Comparison of ENCODE assay signal across 8 mouse cellular contexts in the genomic region with DNA sequence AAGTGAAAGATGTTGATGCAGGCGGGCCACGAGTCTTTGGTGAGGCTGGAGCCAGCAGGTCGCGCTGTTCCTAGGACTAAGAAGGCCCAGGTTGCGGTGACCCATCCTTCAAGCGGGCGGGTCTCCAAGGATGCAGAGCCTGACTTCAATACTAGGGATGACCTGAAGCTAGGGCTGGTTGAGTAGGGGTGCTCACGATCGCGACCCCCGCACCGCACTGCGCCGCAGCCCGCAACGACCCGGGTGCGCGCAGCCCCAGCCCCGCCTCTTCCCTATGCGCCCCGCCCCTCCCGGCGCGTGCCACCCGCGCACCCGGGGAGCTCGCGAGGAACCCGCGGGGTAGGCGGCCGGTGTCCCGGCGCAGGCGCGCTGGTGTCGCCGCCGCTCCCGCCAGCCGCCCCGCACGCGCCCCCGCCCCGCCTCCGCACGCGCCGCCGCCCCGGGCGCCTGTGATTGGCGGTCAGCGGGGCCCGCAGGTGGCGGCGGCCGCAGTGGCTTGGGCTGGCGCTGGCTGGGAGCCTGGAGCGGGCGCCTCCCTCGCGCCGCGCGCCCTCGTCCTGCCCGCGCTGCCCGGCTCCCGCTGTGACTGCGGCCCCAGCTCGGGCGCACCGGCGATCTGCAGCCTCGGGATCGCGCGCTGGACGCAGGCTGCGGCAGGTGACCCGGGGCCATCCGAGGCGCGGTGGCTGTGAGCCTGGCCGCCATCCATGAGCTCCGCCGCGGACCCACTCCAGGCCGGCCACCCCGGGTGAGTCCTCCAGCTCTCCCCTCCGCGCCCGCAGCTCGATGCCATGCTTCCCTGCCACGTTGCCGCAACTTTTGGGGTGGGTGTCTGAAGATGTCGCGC. TPM values are rescaled to one million over a fixed set of nuclear protein-coding genes. Genes with fewer than 3 reads are reported as not detected.
DNase-seq lines count a peak whose midpoint lies in the region; ATAC-seq lines count a peak whose summit lies in the region.

No protein-coding gene starts in this region.

- peak overlapping the region; percentile 53 for H3K4me3 ChIP-seq in forebrain, embryonic 15.5 days
- H3K4me3 ChIP-seq in liver, embryonic 13.5 days (replicated peaks) = peak overlapping the region; percentile 49
- H3K4me3 ChIP-seq in neural tube, embryonic 15.5 days (replicated peaks) = peak overlapping the region; percentile 75

- intact Hi-C loops in heart, postnatal 14 days (cut with DNase I) = loop anchor here (2.0 kb wide), 1 partner anchor 73 kb away; no protein-coding TSS in a partner anchor

- H3K4me1 ChIP-seq in forebrain, embryonic 15.5 days = peaks cover 17% of the 10 kb centered on the region
- no peaks in the 10 kb centered on the region for H3K4me1 ChIP-seq in liver, embryonic 13.5 days (replicated peaks)
- H3K4me1 ChIP-seq in neural tube, embryonic 15.5 days = peaks cover 23% of the 10 kb centered on the region

- peak; percentile 89 for ATAC-seq in forebrain, embryonic 15.5 days (replicated peaks)
- 0 out of 2 replicates have a peak, but pooled peaks have one; percentile 29 for ATAC-seq in liver, embryonic 13.5 days (ENCODE audit: low read depth)
- peak; percentile 91 for ATAC-seq in neural tube, embryonic 15.5 days (ENCODE audit: low FRiP score)

- under 1% methylated on average over 89 of the region's 103 CpGs for WGBS in forebrain, embryonic 15.5 days
- WGBS in liver, embryonic 13.5 days (ENCODE audit: insufficient replicate concordance) = 2% methylated on average over 67 of the region's 103 CpGs
- under 1% methylated on average over 78 of the region's 103 CpGs for WGBS in neural tube, embryonic 15.5 days

- no peaks in the 10 kb centered on the region for H3K9me3 ChIP-seq in forebrain, embryonic 15.5 days
- no peaks in the 10 kb centered on the region for H3K9me3 ChIP-seq in liver, embryonic 13.5 days (replicated peaks)
- H3K9me3 ChIP-seq in neural tube, embryonic 15.5 days (replicated peaks) = no peaks in the 10 kb centered on the region

- no peak overlapping the region for H3K27ac ChIP-seq in forebrain, embryonic 15.5 days (replicated peaks)
- no peak overlapping the region for H3K27ac ChIP-seq in liver, embryonic 13.5 days
- peak overlapping the region; percentile 79 for H3K27ac ChIP-seq in neural tube, embryonic 15.5 days (replicated peaks)

- no peaks in the 10 kb centered on the region for H3K36me3 ChIP-seq in forebrain, embryonic 15.5 days
- H3K36me3 ChIP-seq in liver, embryonic 13.5 days = no peaks in the 10 kb centered on the region
- no peaks in the 10 kb centered on the region for H3K36me3 ChIP-seq in neural tube, embryonic 15.5 days

- DNase-seq in urinary bladder, adult 18-20 months (ENCODE audit: low spot score in 2 of 2) = peak; percentile 19 to 34
- DNase-seq in urinary bladder, postnatal 4 days (ENCODE audit: low spot score in 2 of 2) = no peak
- peak; percentile 56 to 74 for DNase-seq in heart, postnatal 14 days
- peak; percentile 39 to 58 for DNase-seq in kidney, postnatal 4 days
- no peak for DNase-seq in liver, embryonic 13.5 days
- no peak for DNase-seq in spleen, postnatal 14 days (ENCODE audit: low spot score in 2 of 2)

- peaks cover 52% of the 10 kb centered on the region for H3K27me3 ChIP-seq in forebrain, embryonic 15.5 days
- H3K27me3 ChIP-seq in liver, embryonic 13.5 days = peaks cover 66% of the 10 kb centered on the region
- H3K27me3 ChIP-seq in neural tube, embryonic 15.5 days (replicated peaks) = peaks cover 42% of the 10 kb centered on the region

- H3K4me2 ChIP-seq in forebrain, embryonic 15.5 days (replicated peaks) = peak overlapping the region; percentile 93
- H3K4me2 ChIP-seq in liver, embryonic 13.5 days = peak overlapping the region; percentile 62
- peak overlapping the region; percentile 94 for H3K4me2 ChIP-seq in neural tube, embryonic 15.5 days

- H3K9ac ChIP-seq in forebrain, embryonic 15.5 days (replicated peaks) = peak overlapping the region; percentile 51
- no peak overlapping the region for H3K9ac ChIP-seq in liver, embryonic 13.5 days
- peak overlapping the region; percentile 67 for H3K9ac ChIP-seq in neural tube, embryonic 15.5 days (replicated peaks)

RNA-seq across cellular contexts. Expression of gene Myrip, which starts 2.4 kb away (rescaled TPM):
- 1.5 and 2.3 TPM in 2 replicates for polyA plus RNA-seq in forebrain, embryonic 15.5 days (2015; fragmentation: Nextera tagmentation; extraction: Ambion mirVana)
- 1 to 10 TPM; 4.3 to 4.7 TPM for total RNA-seq in heart, postnatal 14 days (2021)
- 0.03 TPM in 1 of 2 replicates, not detected in the other for polyA plus RNA-seq in liver, embryonic 13.5 days (2015; fragmentation: Nextera tagmentation; extraction: Ambion mirVana)
- 8.5 and 10.0 TPM in 2 replicates for polyA plus RNA-seq in neural tube, embryonic 15.5 days (2015; fragmentation: Nextera tagmentation; extraction: Ambion mirVana)

Comparison
In these comparisons a context has a peak if more than half of its experiments do, and no peak if none do; other contexts are left out.
1. DNase-seq: peak in urinary bladder, adult 18-20 months (2 of 2), heart, postnatal 14 days (2 of 2) and kidney, postnatal 4 days (2 of 2); none in urinary bladder, postnatal 4 days (0 of 2), liver, embryonic 13.5 days (single experiment) and spleen, postnatal 14 days (0 of 2).
2. ATAC-seq: peak in every context shown above with its lines; median percentile 91 in neural tube, embryonic 15.5 days; 89 in forebrain, embryonic 15.5 days; 29 in liver, embryonic 13.5 days.
3. Peak in every context shown above with its lines, with median percentiles within 50 percentile points of each other: H3K4me2 ChIP-seq and H3K4me3 ChIP-seq.